Mouse (Mus musculus): ENCODE results near the gene Cdv3. TPM values are rescaled to one million over a fixed set of nuclear protein-coding genes. Genes with fewer than 3 reads are reported as not detected.

Gene Cdv3
- total RNA-seq, 2 experiments from 2014 or later: 143 to 243 TPM

DNA sequence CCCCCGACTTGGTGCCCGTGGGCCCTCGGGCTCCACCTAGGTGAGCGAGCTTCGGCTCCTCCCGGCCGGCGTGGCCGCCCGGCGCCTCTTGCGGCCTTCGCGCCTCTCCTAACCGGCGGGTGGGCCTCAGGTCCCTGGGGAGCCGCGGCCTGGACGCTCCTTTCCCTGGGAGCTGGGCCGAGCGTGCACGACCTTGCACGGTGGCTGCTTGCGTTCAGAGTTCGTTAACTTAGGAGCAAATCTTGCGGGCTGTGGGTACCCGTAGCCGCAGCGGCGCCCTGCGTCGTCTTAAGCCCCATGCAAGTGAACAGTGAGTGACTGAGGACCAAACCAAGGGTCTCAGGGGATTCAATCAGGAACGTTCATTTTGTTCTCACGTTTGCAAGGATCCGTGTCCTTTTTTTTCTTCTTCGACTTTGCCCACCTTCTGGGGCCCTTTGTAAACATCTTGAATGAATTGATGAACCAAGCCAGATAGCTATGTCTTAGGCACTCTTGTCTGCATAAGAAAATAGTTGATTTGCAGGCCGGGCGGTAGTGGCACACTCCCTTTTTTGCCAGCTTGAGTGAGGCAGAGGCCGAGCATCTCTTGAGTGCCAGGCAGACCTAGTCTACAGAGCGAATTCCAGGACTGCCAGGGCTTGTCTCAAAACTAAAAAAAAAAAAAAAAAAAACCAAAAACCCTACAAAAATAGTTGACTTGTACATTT is 60.2 kb downstream of the Cdv3 start:
- peak; percentile 25 for ATAC-seq (replicated peaks; ENCODE audit: low FRiP score, low TSS enrichment, poor library complexity, severe bottlenecking)

DNA sequence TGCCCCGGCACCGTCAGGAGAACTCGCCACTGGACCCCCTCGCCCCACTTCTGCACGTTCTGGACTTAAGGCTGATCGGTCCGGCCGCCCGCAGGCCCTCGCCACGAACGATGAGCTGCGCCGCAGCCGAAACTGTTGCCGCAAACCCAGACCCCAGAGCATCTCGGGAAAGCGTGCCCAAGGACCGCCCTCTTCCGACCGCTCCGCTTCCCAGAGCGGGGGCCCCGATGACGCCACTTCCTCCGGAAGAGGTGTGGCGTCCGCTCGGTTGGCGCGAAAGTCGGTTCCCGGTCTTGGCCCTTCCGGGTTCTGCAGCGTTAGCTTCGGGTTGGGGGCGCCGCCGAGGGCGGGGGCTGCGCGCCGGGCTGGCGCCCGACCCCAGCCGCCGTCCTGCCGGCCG is 60.7 kb downstream of the Cdv3 start, which contains the start of the genes 1300017J02Rik and Topbp1:
TSS of gene 1300017J02Rik (minus strand) at position 156 of the 400 bp plus-strand sequence.
TSS of gene Topbp1 (plus strand) at position 289 of the 400 bp plus-strand sequence.
- ATAC-seq (replicated peaks; ENCODE audit: low FRiP score, low TSS enrichment, poor library complexity, severe bottlenecking): peak; percentile 91

Other genes starting within 250 kb of the Cdv3 start
- gene Srprb, start 163.7 kb downstream of the Cdv3 start, total RNA-seq (2014; fragmentation: Nextera tagmentation): 22.4 and 25.2 TPM in 2 replicates
- gene Srprb, start 163.7 kb downstream of the Cdv3 start, total RNA-seq (2017): 16.1 and 20.9 TPM in 2 replicates
- not detected in 2 replicates for gene Gm20425, start 135.5 kb downstream of the Cdv3 start, total RNA-seq (2014; fragmentation: Nextera tagmentation)
- not detected in 2 replicates for gene Gm20425, start 135.5 kb downstream of the Cdv3 start, total RNA-seq (2017)
- 3.1 TPM in 1 of 2 replicates, not detected in the other for gene Trf, start 135.4 kb downstream of the Cdv3 start, total RNA-seq (2014; fragmentation: Nextera tagmentation)
- gene Trf, start 135.4 kb downstream of the Cdv3 start, total RNA-seq (2017): 4.0 and 4.1 TPM in 2 replicates
- 7.2 and 14.6 TPM in 2 replicates for gene 1300017J02Rik, start 60.8 kb downstream of the Cdv3 start, total RNA-seq (2014; fragmentation: Nextera tagmentation)
- gene 1300017J02Rik, start 60.8 kb downstream of the Cdv3 start, total RNA-seq (2017): 4.2 and 14.7 TPM in 2 replicates
- 141 and 224 TPM in 2 replicates for gene Topbp1, start 60.6 kb downstream of the Cdv3 start, total RNA-seq (2014; fragmentation: Nextera tagmentation)
- gene Topbp1, start 60.6 kb downstream of the Cdv3 start, total RNA-seq (2017): 229 and 238 TPM in 2 replicates
- gene Bfsp2, start 114.6 kb upstream of the Cdv3 start, total RNA-seq (2014; fragmentation: Nextera tagmentation): 1.2 and 22.3 TPM in 2 replicates
- gene Bfsp2, start 114.6 kb upstream of the Cdv3 start, total RNA-seq (2017): 1.2 and 3.9 TPM in 2 replicates

Measured in megakaryocyte-erythroid progenitor cell, adult 5-6 weeks (primary cell).